In the genomic region with DNA sequence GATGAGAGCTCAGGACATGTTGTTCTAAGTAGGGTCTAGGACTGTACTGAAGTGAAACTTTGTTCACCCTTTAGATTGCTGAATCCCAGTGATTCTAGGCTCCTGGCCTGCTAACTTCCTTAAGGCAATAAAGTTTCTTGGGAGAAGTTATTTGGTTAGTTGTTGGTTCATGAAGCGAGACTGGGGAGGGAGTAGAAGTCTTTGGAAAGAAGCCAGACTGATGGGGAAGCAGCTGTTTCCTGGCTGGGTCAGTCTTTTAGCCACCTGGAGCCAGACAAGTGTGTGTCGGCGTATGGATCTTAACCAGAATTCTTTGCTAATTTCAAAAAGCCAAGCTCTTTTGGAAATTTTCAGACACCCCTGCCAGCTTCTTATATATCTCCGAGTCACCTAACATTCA, we compare ENCODE assay signal across 10 mouse cellular contexts. TPM values are rescaled to one million over a fixed set of nuclear protein-coding genes. Genes with fewer than 3 reads are reported as not detected.
A peak's percentile ranks its signal among the peaks of the same experiment; 100 is the strongest.
DNase-seq lines count a peak whose midpoint lies in the region; ATAC-seq lines count a peak whose summit lies in the region.
"Had no signal": no experiment of that assay in that cellular context is flagged by ENCODE, and none has a peak within 500 bp of the region (broad histone marks: within the 10 kb centered on the region; RNA-seq: fewer than 3 reads in every experiment).

No protein-coding gene starts in this region.

- H3K4me3 ChIP-seq in hindbrain, embryonic 14.5 days (replicated peaks; ENCODE audit: low read length), result no peak overlapping the region
- H3K4me3 ChIP-seq: hindbrain, embryonic 15.5 days; lung, embryonic 15.5 days had no signal

- H3K27me3 ChIP-seq in hindbrain, embryonic 14.5 days (ENCODE audit: control insufficient read depth, insufficient read depth, low read length), result no peaks in the 10 kb centered on the region
- H3K27me3 ChIP-seq: hindbrain, embryonic 15.5 days; lung, embryonic 15.5 days had no signal

- no peak overlapping the region for H3K4me2 ChIP-seq in hindbrain, embryonic 14.5 days (replicated peaks)
- H3K4me2 ChIP-seq: hindbrain, embryonic 15.5 days; lung, embryonic 15.5 days had no signal

- 73% methylated on average over 4 of the region's 4 CpGs for WGBS in hindbrain, embryonic 14.5 days

- peak; percentile 17 for DNase-seq in layer of hippocampus, adult 9-11 months
- DNase-seq in layer of hippocampus, adult 11-12 months (ENCODE audit: low spot score), result no peak
- peak; percentile 29 to 62 for DNase-seq in heart, postnatal 10 days
- DNase-seq in kidney, postnatal 10 days, result peak; percentile 67
- peak; percentile 15 for DNase-seq in skeletal muscle tissue, adult 2 months (ENCODE audit: low read depth, low spot score)
- DNase-seq in hindbrain, embryonic 14.5 days (ENCODE audit: low spot score), result no peak
- DNase-seq in thymus, postnatal 25 days, result no peak

- ATAC-seq in hindbrain, embryonic 14.5 days (ENCODE audit: low FRiP score), result no peak
- ATAC-seq in erythroid progenitor cell, adult 5-6 weeks (replicated peaks; ENCODE audit: low FRiP score, poor library complexity, severe bottlenecking), result no peak

- H3K9ac ChIP-seq in hindbrain, embryonic 14.5 days, result no peak overlapping the region
- H3K9ac ChIP-seq: hindbrain, embryonic 15.5 days; lung, embryonic 15.5 days had no signal

- no peaks in the 10 kb centered on the region for H3K36me3 ChIP-seq in hindbrain, embryonic 14.5 days (replicated peaks; ENCODE audit: control insufficient read depth, insufficient read depth)
- H3K36me3 ChIP-seq: hindbrain, embryonic 15.5 days; lung, embryonic 15.5 days had no signal

- no peaks in the 10 kb centered on the region for H3K4me1 ChIP-seq in hindbrain, embryonic 14.5 days (replicated peaks; ENCODE audit: control insufficient read depth, insufficient read depth, low read length)
- H3K4me1 ChIP-seq: hindbrain, embryonic 15.5 days had no signal

- intact Hi-C loops in heart, postnatal 10 days (cut with DNase I), result no loop called here

- no peaks in the 10 kb centered on the region for H3K9me3 ChIP-seq in hindbrain, embryonic 14.5 days (ENCODE audit: control insufficient read depth, low read length)
- H3K9me3 ChIP-seq: hindbrain, embryonic 15.5 days; lung, embryonic 15.5 days had no signal

- H3K27ac ChIP-seq in hindbrain, embryonic 14.5 days, result no peak overlapping the region
- H3K27ac ChIP-seq: hindbrain, embryonic 15.5 days; lung, embryonic 15.5 days had no signal

RNA-seq across cellular contexts. Expression of gene Map3k13, which starts 33.0 kb away (rescaled TPM):
- 1 to 10 TPM in 1 of 2 experiments, under 1 TPM in 1; 0.89 to 1.3 TPM for total RNA-seq in heart, postnatal 10 days (2021)
- 8.3 and 8.5 TPM in 2 replicates for polyA plus RNA-seq in hindbrain, embryonic 14.5 days (2014; fragmentation: Nextera tagmentation; extraction: Ambion mirVana)
- not detected in 2 replicates for total RNA-seq in erythroid progenitor cell, adult 5-6 weeks (2015; ENCODE audit: low replicate concordance)
- 0.39 and 0.53 TPM in 2 replicates for total RNA-seq in erythroid progenitor cell, adult 5-6 weeks (2017; ENCODE audit: low replicate concordance)

RNA-seq across cellular contexts. Expression of gene Ehhadh, which starts 39.5 kb away (rescaled TPM):
- total RNA-seq in heart, postnatal 10 days (2021), result 10 to 100 TPM; 12.9 to 18.9 TPM
- 2.0 and 2.2 TPM in 2 replicates for polyA plus RNA-seq in hindbrain, embryonic 14.5 days (2014; fragmentation: Nextera tagmentation; extraction: Ambion mirVana)
- total RNA-seq in erythroid progenitor cell, adult 5-6 weeks (2015; ENCODE audit: low replicate concordance), result 0.72 and 2.9 TPM in 2 replicates
- 0.64 and 0.98 TPM in 2 replicates for total RNA-seq in erythroid progenitor cell, adult 5-6 weeks (2017; ENCODE audit: low replicate concordance)

Comparison
In these comparisons a context has a peak if more than half of its experiments do, and no peak if none do; other contexts are left out.
1. DNase-seq: peak in layer of hippocampus, adult 9-11 months (single experiment), heart, postnatal 10 days (2 of 2), kidney, postnatal 10 days (single experiment) and skeletal muscle tissue, adult 2 months (single experiment); none in layer of hippocampus, adult 11-12 months (single experiment), hindbrain, embryonic 14.5 days (single experiment) and thymus, postnatal 25 days (single experiment).